Mouse (Mus musculus) erythroblast, embryonic 14.5 days (primary cell): ENCODE results near the gene Coa3.

ENCODE experiments used
- GATA1 ChIP-seq: IDR thresholded peaks from 2 replicates; pipeline ENCODE4 v1.6.1; 2012; ENCODE audit warnings: low read length, inconsistent platforms, mixed read lengths
- TAL1 ChIP-seq: IDR thresholded peaks from 3 replicates; pipeline ENCODE4 v1.6.1; 2012; ENCODE audit warnings: low read length, inconsistent platforms, mixed read lengths

DNA sequence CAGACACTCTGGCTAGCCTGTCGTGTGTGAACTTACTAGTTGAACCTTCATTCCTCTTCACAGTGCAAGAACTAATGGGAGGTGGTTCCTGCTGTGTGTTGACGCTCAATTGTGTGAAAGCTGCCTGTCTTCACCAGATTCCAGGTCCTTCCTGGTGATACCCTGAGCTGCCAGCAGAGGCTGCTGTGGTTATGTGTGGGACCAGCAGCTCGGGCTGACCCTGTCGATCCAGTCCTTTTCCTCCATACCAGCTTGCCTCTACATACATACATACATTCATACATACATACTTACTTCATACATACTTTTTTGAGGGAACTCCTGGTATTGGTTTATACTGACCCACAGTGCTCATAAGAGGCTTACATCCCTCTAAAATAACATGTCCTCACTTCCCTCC, 44.7 kb upstream of the Coa3 start:
- TF ChIP-seq GATA1 = no peak
- TF ChIP-seq TAL1 = no peak
